Mouse (Mus musculus): ENCODE measurements around the gene Gm20388.
A peak's percentile ranks its signal among the peaks of the same experiment; 100 is the strongest.

The Gm20388 gene

DNA sequence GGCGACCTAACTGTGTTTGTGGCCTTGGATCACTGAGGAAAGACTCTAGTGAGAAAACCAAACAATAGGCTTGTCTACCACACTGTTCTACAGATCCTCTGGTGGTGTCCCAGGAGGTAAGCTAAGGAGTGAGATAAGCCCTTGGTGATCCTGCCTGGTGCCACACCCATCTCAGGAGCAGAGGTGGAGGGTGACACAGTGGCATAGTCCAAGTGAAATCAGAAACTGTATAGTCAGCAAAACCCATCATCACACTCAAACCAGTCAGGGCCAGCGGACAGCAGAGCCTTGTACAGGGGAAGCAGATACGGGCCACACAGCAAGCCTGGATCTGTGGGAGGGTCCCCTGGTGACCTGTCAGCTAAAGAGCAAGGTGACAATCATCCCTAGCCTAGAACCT lies 1454.5 kb downstream of the Gm20388 start:
- DNase-seq (ENCODE audit: low spot score), result no peak

DNA sequence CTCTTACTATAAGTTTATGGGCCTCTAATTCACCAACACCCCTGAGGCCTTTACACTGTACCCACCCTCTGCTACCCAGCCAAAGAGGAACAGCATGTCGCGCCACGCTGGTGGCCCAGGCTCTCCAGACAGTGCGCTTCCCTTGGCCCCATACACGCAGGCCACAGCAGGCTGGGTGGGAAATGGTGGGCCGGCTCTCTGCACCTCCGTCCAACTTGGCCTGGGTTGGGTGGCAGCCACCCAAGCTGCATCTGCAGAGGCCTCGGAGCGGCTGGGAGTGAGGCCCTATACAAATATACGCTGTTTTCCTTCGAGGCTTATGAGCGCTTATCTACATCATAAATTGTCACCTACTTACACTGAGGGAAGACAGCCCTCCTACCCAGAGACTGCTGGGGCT lies 1456.0 kb downstream of the Gm20388 start:
- DNase-seq (ENCODE audit: low spot score), result no peak

DNA sequence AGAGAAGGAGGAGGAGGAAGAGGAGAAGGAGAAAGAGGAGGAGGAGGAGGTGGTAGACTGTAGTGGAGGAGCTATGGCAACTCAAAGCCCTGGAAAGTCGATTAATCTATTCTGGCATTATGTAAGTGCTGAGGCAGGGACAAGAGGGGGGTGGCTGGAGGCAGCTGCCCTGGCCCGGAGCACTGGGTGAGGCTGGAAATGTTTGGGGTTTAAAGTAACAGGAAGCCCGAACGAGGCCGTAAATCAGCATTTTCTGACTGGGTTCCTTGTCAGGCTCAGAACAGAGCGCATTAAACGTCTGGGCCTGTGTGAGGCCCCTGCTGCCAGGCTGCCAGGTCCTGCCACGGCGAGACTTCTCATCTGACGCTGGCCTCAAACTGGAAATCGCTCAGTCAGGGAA lies 1458.2 kb downstream of the Gm20388 start:
- no peak for DNase-seq (ENCODE audit: low spot score)

DNA sequence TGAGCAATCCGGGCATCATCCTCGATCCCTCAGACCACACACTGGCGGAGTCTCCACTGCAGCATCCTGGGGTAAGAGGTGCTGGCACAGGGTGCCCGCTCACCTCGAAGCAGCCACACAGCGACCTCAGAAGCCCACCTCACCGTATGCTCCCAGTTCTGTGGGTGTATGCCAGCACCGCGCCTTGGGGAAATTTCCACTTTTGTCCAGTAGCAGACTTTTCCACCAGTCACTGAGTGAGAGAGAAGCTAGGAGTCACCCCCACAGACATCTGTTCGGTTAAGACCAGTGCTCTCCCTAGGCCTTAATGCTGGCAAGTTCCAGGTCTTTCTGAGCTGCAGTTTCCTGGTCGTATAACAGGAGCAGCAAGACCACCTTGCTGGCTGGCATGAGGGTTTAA lies 1458.7 kb downstream of the Gm20388 start:
- DNase-seq (ENCODE audit: low spot score), result no peak

DNA sequence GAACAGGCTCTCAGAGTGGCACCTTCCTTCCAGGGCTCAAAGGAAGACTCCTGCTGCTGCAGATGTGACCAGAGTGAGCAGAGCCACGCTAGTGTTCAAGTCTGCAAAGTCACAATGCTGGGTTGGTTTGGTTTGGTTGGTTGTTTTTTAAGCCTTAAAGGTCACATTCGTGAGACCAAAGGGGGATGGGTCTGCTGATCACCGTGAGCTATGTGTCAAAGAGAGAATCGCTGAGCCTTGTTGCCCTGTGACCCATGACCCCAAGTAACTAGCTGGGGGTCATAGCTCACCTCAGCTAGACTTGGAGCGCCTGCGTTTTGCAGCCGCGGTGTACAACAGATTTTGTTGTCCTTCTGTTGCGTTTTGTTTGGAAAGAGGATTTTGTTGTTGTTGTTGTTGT lies 1460.6 kb downstream of the Gm20388 start:
- DNase-seq (ENCODE audit: low spot score), result no peak

DNA sequence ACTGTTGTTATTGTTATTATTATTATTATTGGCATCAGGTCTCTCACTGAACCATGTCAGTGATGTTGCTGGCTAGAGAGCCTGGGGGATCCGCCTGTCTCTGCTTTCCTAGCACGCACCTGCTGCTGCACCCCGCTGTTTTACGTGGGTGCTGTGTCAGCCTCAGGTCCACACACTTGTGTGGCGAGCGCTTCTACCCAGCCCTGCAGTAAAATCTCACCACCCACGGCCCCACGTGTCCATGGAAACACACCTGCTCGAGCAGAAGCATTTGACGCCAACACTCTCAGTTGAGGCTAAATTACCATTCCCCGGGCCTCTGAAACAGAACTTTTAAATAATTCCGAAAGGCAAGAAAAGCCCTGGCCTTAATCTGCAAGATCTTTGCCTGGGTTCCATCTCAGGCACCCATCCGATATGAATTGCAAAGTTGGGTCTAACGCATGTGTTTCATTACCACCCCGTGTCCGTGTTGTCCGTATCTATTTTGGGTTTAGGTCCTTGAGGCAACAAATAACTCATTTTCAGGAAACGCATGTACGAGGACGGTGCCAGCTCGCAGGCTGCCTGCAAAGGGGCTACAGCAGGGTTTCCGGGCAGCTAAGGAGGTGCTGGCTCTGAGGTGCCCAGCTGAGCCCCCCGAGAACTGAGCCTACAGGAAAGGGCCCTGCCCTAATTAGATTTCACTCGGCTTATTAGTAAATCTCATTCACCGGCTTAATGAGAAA lies 1461.4 kb downstream of the Gm20388 start:
- no peak for DNase-seq (ENCODE audit: low spot score)

DNA sequence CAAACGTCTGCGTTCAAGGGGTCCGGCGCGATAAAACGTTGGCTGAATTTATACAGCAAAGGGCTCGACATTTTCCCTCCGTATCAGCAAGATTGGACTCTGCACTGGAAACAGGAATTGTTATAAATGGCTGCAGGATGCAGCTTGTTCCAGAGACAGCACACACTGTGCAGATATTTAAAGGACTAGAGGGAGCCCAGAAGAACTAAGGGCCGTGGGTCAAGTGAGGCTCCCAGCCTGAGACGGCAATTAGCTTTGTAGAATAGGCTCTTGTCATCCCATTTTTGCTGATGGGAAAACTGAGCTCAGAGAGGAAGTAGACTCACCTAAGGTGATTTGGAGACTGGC lies 1462.0 kb downstream of the Gm20388 start:
- no peak for DNase-seq (ENCODE audit: low spot score)

DNA sequence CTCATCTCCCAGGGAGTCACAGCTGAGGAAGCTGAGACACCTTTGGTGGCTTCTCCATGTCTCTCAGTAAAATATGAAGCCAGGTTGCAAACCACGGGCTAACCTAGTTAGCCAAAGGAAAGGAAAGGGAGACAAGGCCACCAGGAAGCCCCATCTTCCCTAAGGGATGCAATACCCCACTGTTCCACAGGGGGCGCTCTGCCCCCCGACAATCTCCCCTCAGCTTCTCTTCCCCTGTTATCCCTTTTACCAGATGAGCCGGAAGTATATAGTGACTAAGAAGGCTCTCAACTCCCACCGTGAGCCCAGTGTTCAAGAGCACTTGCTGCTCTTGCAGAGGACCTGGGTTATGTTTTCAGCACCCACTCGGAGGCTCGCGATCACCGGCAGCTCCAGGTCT lies 1463.6 kb downstream of the Gm20388 start:
- DNase-seq (ENCODE audit: low spot score), result no peak

DNA sequence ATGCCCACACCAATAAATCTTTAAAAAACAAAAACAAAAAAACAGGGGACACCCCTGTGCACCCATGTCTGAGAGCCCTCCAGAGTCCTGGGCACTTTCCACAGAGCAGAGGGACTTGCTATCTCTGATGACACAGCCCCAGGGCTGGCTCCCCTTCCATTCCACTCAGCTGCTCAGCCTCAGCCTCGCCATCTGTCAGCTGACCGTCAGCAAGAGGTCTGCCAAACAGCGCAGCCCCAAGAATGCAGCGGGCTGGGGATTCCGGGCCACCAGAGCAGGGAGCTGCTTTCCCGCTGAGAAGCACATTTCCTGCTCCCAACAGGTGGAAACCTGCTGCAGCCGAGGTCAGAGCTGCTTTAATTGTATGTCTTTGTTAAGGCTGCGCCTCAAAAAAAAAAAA lies 1464.1 kb downstream of the Gm20388 start:
- DNase-seq (ENCODE audit: low spot score), result no peak

DNA sequence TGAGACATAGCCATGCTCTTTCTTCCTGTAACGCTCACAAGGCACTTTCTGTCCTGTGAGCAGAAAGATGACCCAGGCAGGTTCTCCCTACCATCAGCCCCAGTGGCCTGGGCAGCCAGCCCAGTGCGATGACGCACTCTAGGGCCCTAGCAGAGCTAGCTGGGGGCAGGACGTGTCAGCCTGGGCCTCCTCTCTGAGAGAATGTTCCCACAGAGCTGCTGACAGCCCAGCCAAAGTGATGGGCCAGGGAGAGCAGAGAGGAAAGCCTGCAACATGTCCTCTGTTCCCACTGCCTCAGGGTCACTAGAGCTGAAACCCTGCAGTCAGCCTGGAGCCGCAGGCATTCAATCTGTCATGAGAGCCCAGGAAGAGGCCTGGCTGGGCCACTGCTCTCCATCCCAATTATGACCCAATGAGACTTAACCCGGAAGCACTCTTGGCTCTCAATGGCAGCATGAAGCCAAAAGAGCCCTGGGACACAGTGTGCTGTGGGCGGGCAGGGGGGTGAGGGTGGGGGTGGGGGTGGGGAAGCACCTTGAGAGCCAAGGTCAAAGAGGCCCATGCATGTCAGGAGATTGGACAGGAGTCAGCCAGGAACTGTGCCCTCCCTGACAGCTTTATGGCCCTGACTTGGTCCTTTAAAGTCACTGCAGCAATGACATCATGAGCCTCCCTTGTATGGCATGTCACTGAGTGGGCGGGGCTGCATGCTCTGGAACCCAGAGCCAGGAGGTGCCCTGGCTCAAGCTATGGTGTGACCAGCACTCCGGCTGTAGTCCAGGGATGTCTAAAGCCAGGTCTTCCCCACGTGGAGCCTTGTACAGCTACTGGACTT lies 1465.7 kb downstream of the Gm20388 start:
- DNase-seq (ENCODE audit: low spot score), result peak; percentile 39

DNA sequence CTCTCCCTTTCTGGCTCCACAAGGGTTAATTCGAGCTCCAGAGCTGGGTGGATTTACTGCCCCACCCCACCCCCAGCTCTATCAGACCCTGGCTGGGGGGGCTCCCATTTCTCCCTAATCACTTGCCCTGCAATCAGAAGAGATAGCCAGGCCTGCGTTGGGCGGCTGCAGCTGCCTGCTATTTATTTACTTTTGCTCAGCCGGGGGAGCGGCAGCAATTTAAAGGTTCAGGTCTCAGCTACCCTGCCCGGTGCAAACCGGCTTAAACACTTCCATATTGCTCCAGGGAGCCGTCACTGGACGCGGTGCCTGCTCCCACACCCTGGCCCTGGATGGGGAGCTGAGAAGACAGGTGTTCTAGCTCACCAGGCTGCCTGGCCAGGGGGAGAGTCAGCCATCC lies 1467.0 kb downstream of the Gm20388 start:
- DNase-seq (ENCODE audit: low spot score), result no peak

DNA sequence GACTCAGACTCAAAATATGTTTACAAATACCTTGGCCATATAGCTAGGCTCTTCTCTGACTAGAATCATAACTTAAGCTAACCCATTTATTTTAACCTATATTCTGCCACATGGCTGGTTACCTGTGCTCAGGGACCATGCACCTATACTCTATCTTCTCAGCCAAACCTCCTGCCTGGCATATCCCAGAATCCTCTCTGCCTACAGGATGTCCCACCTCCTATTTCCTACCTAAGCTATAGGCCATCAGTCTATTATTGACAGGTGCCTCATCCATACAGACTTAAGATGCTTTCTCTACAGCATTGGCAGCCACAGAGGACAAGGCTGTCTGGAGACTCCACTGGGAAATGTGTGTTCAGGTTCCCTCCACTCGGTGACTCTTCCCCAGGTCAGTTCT lies 1468.7 kb downstream of the Gm20388 start:
- no peak for DNase-seq (ENCODE audit: low spot score)

DNA sequence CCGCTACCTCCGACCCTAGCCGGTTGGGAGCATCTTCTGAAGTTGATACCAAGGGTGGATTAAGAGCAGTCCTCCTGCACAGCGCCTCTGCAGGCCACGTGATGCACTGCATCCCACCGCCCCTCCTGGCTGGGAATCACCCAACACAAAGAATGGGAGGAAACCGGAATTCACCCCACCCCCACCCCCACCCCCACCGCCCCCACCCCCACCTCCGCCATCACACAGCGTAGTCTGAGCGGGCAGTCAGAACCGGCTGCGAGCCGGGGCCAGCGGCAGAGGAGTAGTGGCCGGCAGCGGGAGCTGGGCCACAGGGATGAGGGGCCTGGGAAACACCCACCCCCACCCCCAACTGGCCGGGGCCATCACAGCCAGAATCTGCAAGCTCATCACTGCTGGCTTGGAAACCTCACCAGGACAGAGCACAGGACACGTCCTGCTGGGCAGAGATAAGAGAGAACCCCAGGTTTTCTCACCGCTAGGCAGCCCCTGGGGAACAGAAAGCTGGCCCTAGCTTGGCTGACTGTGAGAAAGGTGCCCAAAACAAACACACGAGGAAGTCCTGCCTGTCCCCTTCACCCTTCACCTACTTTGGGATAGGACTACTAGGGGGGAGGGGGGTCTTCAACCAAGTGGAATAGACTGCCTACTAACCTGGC lies 1472.1 kb downstream of the Gm20388 start:
- DNase-seq (ENCODE audit: low spot score), result peak; percentile 76

DNA sequence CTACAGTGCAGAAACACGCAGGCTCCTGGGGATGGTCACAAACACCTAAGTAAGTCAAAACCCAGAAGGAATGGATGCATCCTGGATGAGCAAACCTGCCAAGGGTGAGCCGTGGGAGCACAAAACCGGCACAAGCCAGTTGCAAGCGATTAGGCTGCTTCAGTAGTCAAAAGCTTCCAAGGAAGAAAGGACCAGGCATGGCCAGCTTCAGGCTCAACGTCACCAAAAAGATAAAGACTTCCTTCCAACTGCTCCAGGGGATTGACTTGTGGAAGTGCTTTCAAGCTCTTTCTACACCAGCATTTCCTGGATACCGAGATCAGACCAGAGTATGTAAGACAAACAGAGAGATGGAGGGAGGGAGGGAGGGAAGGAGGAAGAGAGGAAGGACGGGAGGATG lies 1474.9 kb downstream of the Gm20388 start:
- no peak for DNase-seq (ENCODE audit: low spot score)

DNA sequence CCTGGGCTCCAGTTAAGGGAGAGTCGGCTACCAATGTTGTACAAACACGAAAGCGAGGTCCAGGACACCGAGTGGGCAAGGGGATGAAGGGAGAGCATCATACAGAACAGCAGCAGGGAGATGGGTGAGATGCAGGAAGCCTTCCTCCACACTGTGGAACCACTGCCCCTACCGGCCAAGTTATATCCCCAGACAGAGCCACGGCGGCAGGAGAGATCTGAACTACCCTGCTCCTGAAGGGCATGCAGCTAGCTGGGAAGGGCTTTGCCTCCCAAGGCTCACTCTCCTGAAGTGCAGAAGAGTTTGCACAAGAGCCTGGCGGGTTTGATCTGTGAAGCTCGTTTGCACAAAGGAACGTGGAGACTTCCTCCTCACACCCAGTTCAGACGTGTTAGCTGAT lies 1480.0 kb downstream of the Gm20388 start:
- no peak for DNase-seq (ENCODE audit: low spot score)

DNA sequence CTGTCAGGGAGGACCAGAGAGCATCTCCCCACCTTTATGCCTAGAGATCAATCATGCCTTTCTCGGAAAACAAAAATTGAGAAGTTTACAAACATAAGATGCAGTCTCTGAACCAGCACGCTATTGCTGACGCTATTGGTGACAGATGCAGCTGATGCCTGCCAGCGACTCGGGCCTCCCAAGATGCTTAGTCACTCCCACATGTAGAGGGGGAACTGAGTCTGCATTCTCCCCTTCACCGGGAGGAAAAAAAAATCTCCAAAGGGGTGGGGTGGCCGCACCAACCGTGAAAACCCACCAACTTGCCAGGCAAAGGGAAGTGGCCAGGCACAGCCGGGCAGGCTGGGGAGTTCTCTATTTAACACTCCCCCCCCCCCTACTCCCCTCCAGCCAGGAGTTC lies 1480.6 kb downstream of the Gm20388 start:
- no peak for DNase-seq (ENCODE audit: low spot score)

DNA sequence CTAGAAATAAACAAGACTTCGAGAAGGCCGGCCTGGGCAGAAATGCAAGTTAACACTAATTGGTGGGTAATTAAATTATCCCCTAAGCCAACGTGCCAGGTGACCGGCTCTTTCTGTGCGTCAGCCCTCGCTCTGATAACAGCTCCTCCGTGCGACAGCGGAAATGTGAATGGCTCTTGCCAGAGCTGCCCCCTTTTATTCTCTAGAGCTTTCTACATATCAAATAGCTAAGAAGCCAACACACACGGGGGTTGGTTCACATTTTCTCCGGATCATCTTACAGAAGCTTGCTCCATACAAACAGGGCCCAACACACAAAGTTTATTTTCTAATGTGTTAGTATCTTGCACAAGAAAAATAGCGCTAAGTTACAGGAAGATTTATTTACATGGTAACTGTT lies 1481.1 kb downstream of the Gm20388 start:
- DNase-seq (ENCODE audit: low spot score), result no peak

DNA sequence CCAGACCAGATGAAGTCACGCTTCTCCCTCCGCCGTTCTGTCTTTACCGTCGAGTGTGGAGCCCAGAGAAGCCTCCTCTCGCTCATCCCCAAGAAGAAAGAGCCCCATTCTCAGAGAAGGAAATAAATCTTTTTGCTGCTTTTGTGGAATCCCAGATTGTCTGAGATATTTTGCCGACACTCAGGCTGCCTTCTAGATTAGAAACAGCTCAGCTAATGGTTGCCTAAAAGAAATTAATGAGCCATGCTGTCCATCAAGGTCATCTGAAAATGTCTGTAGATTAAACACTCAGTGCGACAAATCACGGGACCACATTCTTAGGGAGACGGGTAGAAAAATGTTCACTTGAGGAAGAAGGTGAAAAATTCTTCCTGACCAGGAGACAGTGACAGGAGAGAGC lies 1481.8 kb downstream of the Gm20388 start:
- no peak for DNase-seq (ENCODE audit: low spot score)

DNA sequence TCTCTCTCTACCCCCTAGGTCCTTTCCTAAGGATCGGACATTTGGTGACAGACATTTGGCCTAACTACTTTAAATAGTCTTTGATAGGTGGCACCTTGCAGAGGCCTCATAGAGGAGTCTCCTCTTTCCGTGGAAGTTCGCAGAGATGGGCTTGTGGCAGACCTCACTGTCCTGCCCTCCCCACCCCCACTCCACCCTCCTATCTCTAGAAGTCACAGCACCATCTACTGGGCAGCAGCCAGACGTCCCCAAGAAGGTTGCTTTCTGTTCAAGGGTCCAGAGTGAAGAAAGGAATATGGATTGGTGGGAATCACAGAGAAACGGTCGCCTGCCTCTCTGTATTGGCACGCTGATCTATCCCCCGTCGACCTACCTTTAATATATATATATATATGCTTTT lies 1482.5 kb downstream of the Gm20388 start:
- DNase-seq (ENCODE audit: low spot score), result peak; percentile 42

DNA sequence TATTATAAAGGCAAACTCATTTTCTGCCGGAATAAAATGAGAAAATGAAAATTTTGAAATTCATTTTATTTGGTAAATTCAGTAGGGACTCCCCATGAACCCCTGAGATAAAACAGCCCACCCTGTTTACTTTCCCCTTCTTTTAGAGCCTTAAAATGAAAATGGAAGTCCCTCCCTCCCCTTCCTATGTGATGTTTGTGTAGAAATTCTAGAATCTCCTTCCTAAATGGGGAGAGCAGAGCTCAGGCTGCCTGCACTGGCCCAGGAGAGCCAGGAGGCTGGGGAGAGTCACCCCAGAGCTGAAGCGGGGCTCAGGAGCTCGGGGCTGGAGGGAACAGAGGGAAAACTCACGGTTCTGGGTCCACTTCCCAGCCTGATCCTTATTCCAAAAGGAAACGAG lies 1484.0 kb downstream of the Gm20388 start:
- no peak for DNase-seq (ENCODE audit: low spot score)

DNA sequence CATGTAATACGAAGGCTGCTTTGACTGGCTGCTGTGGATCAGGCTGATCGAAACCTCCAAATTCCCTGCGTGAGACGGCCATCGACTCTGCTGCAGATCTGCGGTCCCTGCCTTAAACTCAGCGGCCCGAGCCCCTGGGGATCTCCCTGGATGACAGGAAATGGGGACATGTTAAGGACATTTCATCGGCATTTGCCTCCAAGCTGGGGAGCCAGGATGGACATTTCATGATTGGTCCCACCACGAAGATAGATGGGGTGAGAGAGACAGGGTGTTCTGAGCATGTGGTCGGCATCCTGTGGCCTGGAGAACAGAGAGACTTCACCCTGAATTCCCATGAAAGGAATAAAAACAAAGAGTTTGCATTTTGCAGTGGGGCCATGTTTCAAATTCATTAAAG lies 1484.7 kb downstream of the Gm20388 start:
- DNase-seq (ENCODE audit: low spot score), result no peak

DNA sequence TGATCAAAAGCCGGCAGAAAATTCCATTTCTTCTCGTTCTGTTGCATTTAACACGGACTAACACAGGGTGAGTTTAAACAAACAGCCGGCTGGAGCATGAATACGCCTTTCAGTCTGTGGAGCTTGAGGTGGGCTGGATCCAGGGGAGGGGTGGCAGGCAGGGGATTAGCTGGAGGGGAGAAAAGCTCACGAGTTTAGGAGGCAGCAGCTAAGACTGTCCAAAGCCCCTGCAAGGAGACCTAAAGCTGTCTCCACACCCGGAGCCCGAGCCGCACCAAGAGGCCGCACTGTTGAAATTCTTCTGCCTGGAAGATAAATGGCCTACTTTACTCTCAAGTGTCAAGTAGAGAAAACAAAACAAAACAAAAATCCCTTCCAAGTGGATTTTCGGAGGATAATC lies 1485.5 kb downstream of the Gm20388 start:
- no peak for DNase-seq (ENCODE audit: low spot score)

DNA sequence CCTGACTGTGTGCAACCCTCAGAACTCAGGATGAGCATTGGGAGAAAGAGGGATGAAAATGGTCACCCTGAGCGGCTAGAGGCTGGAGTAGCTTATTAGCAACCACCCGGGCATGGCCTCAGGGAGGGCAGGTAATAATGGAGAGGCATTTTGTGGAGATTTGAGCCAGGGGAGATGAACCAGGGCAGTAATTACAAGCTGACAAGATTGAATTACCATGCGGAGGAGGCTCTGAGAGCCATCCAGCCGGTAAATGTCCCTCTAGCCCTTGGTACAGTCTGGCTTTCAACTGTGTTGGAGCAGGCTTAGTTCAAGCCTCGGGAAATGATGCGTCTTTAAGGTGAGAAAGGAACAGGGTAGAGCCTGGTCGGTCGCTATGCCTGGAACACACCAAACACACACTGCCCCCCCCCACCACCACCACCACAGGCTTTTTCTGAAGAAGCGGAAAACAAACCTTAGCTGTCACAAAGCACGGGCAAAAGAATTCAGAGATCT lies 1486.6 kb downstream of the Gm20388 start:
- DNase-seq (ENCODE audit: low spot score), result no peak
